Mouse (Mus musculus) heart, adult 8-10 months (tissue): ENCODE measurements around the gene B430218F22Rik. TPM values are rescaled to one million over a fixed set of nuclear protein-coding genes. Genes with fewer than 3 reads are reported as not detected.
"Not testable (repeated sequence)": the region's sequence is repeated elsewhere in the genome, so short reads cannot be mapped to it uniquely, and the experiment has no call there.

Experiments used
- DNase-seq: peaks from one replicate; pipeline ENCODE4 v3.0.0; 2022; ENCODE audit warnings: low spot score
- total RNA-seq, 4 experiments: library from RNA; stranded (reverse); gene quantifications; 2 replicates each; pipeline ENCODE4 v1.2.4; 2022

The B430218F22Rik gene
- under 1 TPM in 2 of 4 experiments, not detected in 2; 0.19 TPM for total RNA-seq

DNA sequence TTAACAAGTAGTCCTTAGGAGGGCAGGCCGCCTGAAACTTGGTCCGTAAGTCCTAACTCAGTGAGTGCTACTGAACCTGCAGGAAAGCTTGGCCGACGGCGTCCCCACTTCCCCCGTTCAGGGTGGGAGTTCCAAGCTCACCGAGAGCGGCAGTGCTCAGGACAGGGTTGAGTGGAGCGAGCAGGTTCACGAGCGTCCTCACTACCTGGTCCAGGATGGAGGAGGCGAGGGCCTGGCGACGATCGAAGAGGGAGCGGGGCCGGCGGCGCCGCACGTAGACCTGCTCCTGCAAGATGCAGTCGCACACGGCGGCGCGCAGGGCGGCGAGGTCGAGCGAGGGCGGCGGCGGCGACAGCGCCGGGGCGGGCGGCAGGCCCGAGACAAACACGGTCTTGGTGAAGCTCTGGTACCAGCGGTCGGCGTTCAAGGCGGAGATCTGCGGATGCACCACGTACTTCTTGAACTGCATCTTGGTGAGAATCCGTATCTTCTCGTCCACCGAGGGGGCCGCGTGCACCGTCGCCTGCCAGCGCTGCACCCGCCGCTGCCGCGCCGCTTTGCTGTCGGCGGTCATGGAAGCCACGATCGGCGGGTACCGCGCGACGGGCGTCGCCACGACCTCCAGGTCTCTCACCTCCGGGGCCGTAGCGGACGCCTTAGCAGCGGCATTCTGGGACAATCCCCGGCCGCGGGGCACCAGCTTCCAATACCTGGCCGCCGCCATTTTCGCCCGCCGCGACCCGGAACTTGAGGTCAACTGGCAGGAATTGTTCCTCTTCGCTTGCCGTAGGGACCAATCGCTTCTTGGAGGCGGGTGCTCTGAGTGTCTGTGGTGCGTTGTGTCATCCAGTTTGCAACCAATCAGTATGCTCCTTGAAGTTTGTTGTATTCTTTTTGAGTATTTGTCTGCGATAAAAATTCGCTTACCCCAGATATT lies at the start of gene B430218F22Rik, which contains the start of gene Mrps30:
Gene B430218F22Rik (plus strand): TSS at position 120 of the 937 bp plus-strand sequence.
Gene Mrps30 (minus strand): TSS at position 742 of the 937 bp plus-strand sequence.
- DNase-seq: peak; percentile 96

DNA sequence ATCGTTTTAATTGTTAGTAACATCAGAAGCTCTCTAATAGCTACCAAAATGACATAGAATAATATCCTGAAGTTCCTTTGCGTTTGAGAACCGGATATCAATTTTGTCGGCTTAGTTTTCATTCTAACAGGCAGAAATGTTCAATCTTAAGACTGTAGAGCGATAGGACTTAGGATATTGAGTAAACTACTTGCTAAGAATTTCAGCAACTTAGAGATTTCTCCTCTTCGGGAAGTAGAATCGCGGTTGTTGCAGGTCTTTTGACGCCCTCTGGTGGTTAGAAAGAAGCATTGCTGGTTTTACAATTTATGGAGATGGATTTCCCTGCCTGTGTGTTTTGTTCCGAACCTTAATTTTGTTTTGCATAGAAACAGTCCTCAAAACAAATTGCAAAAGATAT lies 36.2 kb upstream of the B430218F22Rik start:
- peak; percentile 3 for DNase-seq

DNA sequence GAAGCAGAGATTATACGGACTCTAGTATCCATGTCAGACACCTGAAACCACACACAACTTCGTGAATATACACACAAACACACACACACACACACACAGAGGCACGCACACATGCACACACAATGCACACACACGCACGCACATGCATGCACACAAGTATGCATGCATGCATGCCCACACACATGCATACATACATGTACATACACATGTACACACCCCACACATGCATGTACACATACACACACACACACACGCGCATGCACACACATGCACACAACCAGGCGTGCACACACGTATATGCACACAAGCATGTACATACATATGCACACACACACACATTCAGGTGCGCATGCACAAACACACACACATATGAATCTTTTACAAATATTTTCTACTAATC lies 35.6 kb upstream of the B430218F22Rik start:
- no peak for DNase-seq

DNA sequence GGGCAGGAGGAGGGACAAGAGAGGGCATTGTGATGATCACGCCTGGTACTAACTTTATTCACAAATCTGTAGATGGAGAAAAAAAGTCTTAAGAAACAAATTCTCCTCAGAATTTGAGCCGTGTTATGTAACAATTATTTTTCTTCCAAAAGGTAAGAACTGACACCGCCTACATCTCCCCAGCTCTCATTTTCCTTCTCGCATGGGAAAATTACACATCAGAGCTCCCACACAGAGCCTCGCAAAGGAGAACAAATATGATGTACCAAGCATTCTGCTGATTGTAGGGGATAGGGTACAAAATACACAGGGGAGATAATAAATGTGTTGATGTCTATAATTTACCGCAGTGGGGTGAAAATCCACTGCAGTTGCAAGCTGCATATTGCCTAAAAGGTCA lies 23.1 kb upstream of the B430218F22Rik start:
- no peak for DNase-seq

DNA sequence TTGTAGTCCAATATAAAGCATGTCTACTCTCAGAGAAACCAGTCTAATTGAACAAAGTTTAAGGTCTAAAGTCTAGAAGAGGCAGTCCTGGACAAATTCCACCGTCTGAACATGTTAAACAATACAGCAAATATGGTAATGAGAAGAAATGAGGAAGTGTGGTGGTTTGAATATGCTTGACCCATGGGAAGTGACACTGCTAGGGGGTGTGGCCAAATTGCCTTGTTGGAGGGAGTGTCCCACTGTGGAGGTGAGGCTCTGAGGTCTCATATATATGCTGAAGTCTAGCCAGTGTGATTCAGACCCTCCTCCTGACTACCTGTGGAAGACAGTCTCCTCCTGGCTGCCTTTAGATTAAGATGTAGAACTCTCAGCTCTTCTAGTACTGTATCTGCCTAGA lies 20.7 kb upstream of the B430218F22Rik start:
- DNase-seq: no peak

DNA sequence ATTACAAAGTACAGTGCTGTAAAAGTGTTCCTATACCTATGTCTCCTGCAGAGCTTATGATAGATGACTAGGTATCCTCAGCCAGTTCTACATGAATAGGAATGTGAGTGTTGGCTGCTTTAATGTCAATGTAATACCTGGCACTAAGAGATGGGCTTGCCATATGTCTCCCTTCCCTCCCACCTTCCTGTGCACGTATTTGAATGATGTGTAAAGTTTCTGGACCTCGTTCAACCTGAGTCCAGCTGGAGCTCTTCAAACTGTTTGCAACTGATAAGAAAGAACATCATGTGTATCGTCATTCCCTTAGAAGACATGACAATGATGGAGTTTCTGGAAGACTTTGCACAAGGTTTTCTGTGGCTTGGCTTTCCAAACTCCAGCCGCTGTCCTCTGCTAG lies 13.6 kb upstream of the B430218F22Rik start:
- no peak for DNase-seq

DNA sequence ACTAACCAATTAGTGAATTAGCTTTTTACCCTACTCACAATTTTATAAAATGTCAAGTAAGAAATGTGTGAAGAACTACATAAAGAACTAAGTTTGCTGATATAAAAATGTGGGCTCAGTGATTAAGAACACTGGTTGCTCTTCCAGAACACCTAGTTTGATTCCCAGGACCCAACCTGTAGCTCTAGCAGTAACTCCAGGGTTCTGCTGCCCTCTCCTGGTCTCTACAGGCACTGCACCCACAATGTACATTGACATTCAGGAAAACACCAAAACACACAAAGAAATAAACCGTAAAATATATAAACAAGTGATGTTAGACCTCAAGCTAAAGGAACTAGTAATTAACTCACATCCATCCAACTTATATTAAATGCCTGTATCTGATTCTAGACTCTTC lies 7.3 kb upstream of the B430218F22Rik start:
- peak; percentile 23 for DNase-seq

DNA sequence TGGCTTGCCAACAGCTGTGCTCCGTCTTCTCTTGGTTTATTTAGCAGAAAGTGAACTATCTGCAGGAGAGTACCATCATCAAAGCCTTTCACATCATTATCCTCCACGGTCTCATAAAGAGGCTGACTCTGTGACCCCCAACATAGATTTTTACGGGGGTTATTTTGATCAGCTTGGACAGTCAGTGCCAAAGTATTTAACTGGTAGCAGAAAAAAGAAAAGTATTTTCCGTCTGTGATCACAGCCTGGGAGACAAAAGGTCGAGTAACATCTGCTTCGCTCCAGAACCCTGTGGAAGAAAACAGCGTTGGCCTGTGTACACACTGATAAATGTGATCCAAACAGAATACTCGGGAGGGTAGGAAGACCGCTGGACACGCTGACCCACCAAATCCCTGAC lies 6.0 kb upstream of the B430218F22Rik start:
- DNase-seq: no peak

DNA sequence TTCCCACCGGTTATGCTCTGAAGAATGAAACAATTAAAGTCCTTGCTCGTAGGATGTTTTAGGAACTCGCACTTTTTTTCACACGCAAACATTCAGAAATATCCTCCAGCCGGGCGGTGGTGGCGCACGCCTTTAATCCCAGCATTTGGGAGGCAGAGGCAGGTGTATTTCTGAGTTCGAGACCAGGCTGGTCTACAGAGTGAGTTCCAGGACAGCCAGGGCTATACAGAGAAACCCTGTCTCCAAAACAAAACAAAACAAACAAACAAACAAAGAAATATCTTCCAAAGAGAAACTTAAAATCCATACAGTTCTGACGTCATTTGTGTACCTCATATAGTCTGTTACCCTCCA lies 995 bp downstream of the B430218F22Rik start:
- DNase-seq: not testable (repeated sequence)

DNA sequence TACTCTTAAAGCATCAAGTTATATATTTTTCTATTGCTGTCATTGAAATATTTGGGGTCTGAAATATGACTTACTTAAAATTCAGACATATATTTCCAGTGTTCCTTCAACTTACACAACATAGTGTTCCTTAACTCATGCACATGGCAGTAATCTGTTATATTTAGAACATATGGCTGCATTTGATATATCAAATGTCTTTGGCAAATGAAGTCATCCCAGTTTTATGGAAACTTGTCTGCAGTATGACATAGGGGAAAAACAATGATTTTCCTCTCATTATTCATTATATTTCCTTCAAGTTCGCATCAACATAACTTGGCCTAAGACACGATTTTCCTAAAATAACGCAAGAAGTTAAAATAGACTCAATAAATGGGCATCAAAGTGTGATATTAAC lies 9.4 kb downstream of the B430218F22Rik start:
- no peak for DNase-seq

DNA sequence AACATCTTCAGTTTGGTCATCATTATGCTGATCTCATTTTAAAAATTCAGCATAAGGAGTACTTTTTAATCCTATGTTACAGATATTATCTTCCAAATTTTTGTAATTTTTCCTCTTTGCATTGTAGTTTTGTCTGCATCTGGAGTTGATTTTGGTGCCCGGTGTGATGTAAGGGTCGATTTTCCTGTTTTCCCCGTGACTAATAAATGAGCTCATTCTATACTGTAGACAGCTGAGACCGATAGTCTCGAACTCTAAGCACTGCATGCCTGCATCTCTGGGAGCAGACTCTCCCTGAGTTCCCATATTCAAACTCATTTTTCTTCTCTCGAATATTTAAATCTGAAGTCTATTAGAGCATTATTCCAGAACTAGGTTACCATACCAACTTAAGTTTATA lies 13.9 kb downstream of the B430218F22Rik start:
- DNase-seq: no peak

DNA sequence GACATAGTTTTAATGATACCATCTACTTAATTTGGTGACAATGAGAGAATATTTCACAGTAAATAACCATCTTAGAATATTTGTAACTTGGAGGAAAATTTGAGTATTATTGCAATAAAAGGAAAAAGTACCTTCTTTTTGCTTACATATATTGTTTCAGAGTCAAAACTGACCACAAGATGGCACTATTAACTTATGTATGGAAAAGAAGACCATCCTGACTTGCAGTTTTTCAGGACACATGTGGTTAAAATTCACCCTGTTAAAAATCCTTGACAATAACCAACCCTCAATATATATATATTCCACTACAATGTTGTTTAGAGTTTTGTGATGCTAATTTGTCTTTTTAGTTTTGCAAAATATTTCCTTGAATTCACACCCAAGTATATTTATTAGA lies 17.1 kb downstream of the B430218F22Rik start:
- DNase-seq: peak; percentile 16

DNA sequence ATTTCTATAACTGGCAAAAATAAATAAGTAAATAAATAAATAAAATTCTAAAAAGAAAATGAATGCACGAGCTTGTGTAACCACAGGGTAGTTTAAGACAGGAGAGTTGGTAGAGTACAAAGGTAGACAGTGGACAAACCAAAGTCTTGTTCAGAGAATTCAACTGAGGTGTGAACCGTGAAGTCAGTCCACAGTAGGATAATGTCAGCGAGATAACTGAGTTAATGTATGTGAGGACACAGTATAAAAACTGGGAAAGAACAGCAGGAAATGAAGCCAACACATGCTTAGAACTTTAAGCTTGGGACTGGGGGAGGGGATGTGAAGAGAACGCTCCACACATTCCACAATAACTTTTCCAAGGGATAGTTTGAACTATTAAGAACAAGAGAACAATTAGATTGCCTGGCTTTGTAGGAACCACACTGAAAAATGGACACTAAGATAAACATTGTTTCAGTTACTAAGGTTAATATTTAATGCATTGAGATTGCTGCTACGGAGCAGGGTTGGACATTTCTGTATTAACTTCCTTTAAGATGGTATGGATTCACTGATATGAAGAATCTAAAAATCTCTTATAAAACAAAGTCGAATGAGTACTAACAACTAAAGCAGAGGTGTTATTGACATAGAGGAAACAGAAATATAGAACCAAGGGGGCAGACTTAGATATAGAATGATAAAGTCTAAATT lies 25.0 kb downstream of the B430218F22Rik start:
- DNase-seq: no peak

DNA sequence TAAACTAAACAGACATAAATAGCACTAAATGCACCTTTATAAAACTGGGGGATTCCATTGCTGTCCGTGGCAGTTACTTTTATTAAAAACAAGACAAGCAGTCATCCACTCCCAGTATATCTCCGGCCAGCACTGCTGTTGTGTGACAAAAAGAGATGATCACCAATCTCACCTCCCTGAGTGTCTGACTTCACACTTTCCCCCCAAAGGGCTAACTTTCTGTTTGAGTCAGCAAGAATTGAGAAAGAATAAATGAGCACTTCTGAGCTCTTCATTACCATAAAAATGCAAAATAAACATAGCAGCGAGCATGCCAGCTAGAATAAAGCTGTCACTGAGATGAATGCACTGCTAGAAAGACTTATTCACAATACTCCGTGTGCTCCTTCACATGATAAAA lies 31.7 kb downstream of the B430218F22Rik start:
- DNase-seq: no peak

DNA sequence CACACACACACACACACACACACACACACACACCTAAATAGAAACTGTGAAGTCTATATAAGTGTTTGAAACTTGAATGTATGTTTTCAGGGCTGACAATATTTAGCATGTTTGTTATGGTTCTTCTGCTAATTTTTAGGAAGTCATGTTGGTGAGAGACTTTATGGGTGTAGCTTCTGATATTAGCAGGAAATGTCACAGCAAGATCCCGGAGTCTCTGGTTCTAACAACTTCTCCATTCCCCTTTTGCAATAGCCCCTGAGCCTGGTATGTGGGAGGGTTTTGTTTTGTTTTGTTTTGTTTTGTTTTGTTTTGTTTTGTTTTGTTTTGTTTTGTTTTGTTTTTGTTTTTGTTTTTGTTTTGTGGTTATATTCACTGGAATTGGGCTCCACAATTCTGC lies 34.0 kb downstream of the B430218F22Rik start:
- DNase-seq: no peak

DNA sequence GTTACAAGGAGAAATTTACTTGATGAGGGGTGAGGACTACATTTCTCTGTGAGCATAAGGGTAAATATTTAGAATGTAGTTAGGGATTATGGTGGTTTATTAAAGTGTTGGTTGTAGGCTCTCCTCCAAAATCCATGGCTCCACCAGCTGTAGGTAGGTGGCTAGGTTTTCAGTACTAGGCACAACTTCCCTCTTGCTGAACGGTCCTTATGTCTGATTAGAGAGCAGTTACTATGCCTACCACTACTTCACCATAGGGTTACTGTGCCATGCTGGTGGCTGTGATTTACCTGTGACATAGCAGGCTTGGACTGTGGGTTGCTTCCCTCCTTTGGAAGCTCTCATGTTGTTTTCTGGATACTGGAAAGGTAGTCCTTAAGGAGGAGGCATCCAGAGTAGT lies 34.4 kb downstream of the B430218F22Rik start:
- DNase-seq: no peak

Other genes with a start within 250 kb of the B430218F22Rik start
- 10 to 100 TPM; 22.9 to 27.5 (median 24.6) TPM for gene Mrps30, start 622 bp downstream of the B430218F22Rik start, total RNA-seq